Mouse (Mus musculus) myocyte (in vitro differentiated cells): ENCODE measurements at regions not wholly inside any gene's neighbourhood (a gene's known extent, or its start where the extent isn't known, plus 50 kb on each side); places are given as distances from the start of the nearest gene placed in this dataset.

Experiments used
- E2F4 ChIP-seq: IDR thresholded peaks from one replicate; pipeline ENCODE4 v1.6.1; 2011; ENCODE audit warnings: mild to moderate bottlenecking, control low read depth, moderate library complexity; ENCODE audit not compliant: insufficient read depth
- USF1 ChIP-seq: IDR thresholded peaks from one replicate; pipeline ENCODE4 v1.6.1; 2011; ENCODE audit warnings: low read depth, mild to moderate bottlenecking, control low read depth, moderate library complexity

- TF ChIP-seq USF1 (no peak), E2F4 (no peak)
Observed at GRCm38 (mm10) chr7:76142455-76142854, 87.2 kb upstream of the Agbl1 start.
